Mouse (Mus musculus) ES-E14 (cell line): ENCODE results near the gene D630023F18Rik. TPM values are rescaled to one million over a fixed set of nuclear protein-coding genes. Genes with fewer than 3 reads are reported as not detected.

Source experiments
- DNase-seq: peaks from one replicate; pipeline ENCODE4 v3.0.0-alpha.2; 2013; ENCODE audit warnings: low read depth, low spot score
- H3K27ac ChIP-seq: 2 replicates; pipeline ENCODE4 v1.5.1; 2012; ENCODE audit warnings: low read depth, mild to moderate bottlenecking, low read length, moderate library complexity, mixed read lengths; ENCODE audit not compliant: poor library complexity, insufficient read depth, severe bottlenecking
- H3K36me3 ChIP-seq: 2 replicates; pipeline ENCODE4 v1.6.1; 2012; ENCODE audit warnings: mild to moderate bottlenecking, low read length, moderate library complexity, mixed read lengths; ENCODE audit not compliant: control insufficient read depth, poor library complexity, insufficient read depth, severe bottlenecking
- H3K4me1 ChIP-seq, 2 experiments: fragments of 150-350 bp in 1 of 2; sonication (generic) in 1 of 2; 2 replicates each; pipeline ENCODE4 v1.6.1; 2012; ENCODE audit warnings: low read length in 2 of 2, mild to moderate bottlenecking in 1 of 2, mixed read lengths in 1 of 2; ENCODE audit not compliant: control insufficient read depth in 2 of 2, insufficient read depth in 2 of 2, poor library complexity in 1 of 2
- H3K4me3 ChIP-seq, 2 experiments: fragments of 150-350 bp in 1 of 2; sonication (generic) in 1 of 2; 2 replicates each; pipeline ENCODE4 v1.5.1; 2012; ENCODE audit warnings: low read length in 2 of 2, low read depth in 1 of 2, mild to moderate bottlenecking in 1 of 2, mixed read lengths in 1 of 2; ENCODE audit not compliant: insufficient read depth in 1 of 2, poor library complexity in 1 of 2, severe bottlenecking in 1 of 2
- H3K9ac ChIP-seq: 2 replicates; pipeline ENCODE4 v1.6.1; 2012; ENCODE audit warnings: low read depth, mild to moderate bottlenecking, low read length, mixed read lengths; ENCODE audit not compliant: poor library complexity, insufficient read depth, severe bottlenecking
- H3K9me3 ChIP-seq: fragments of 150-350 bp; sonication (generic); 2 replicates; pipeline ENCODE4 v1.6.1; 2012; ENCODE audit warnings: low read depth, mild to moderate bottlenecking, low read length; ENCODE audit not compliant: control insufficient read depth, insufficient read depth
- CHD2 ChIP-seq: IDR thresholded peaks from 2 replicates; pipeline ENCODE4 v1.6.1; 2014; ENCODE audit warnings: mild to moderate bottlenecking, low read depth, low read length, inconsistent platforms
- HCFC1 ChIP-seq: IDR thresholded peaks from 2 replicates; pipeline ENCODE4 v1.6.1; 2012; ENCODE audit warnings: low read length, inconsistent platforms, borderline replicate concordance; ENCODE audit not compliant: insufficient read depth
- MAFK ChIP-seq: IDR thresholded peaks from 2 replicates; pipeline ENCODE4 v1.6.1; 2014; ENCODE audit warnings: mild to moderate bottlenecking, low read depth, low read length, inconsistent platforms; ENCODE audit not compliant: insufficient read depth
- ZC3H11A ChIP-seq: IDR thresholded peaks from 2 replicates; pipeline ENCODE4 v1.6.1; 2012; ENCODE audit warnings: low read depth, mild to moderate bottlenecking, inconsistent platforms, low read length, borderline replicate concordance
- ZNF384 ChIP-seq: IDR thresholded peaks from 2 replicates; pipeline ENCODE4 v1.6.1; 2012; ENCODE audit warnings: low read depth, low read length, inconsistent platforms
- in situ Hi-C, 2 experiments: fragments of 600-800 bp; cut with MboI; formaldehyde crosslinking; loops; one replicate each; pipeline ENCODE4 v1.15.1; 2025; ENCODE audit warnings: low sequenced_read_pairs in 2 of 2, inconsistent platforms in 1 of 2; ENCODE audit not compliant: unreplicated experiment in 2 of 2
- total RNA-seq: library from RNA; depleted of rRNA; stranded (reverse); fragments of 300-350 nt; gene quantifications from 2 replicates; pipeline ENCODE4 v1.2.3, GENCODE M21; 2012

D630023F18Rik gene
- total RNA-seq, 1 experiment, result 4.7 TPM

DNA sequence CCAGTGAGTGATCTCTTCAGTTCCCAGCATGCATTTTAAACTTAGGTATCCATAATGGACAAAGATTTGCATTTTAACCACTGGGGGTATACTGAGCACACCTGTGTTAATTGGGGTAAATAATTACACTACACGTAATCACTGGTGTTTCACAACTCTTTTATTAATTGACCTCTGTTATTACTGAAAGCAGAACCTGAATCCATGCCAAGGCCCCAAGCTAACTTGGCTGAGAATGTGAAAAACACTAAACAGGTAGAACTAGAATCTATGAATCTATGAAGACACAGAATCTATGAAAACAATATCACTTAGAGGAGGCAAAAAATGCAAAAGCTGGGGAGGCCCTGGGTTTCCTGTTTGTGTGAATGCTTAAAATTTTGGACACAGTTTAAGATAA lies 44.5 kb upstream of the D630023F18Rik start:
- Histone ChIP-seq H3K4me3 (no peak overlapping the region), H3K4me1 (no peaks in the 10 kb centered on the region), H3K9me3 (no peaks in the 10 kb centered on the region), H3K9ac (no peak overlapping the region), H3K27ac (no peak overlapping the region), H3K36me3 (peaks cover 25% of the 10 kb centered on the region)
- in situ Hi-C loops, result no loop called here
- no peak for DNase-seq
- TF ChIP-seq ZNF384 (no peak), HCFC1 (no peak), MAFK (no peak), CHD2 (no peak), ZC3H11A (no peak)

DNA sequence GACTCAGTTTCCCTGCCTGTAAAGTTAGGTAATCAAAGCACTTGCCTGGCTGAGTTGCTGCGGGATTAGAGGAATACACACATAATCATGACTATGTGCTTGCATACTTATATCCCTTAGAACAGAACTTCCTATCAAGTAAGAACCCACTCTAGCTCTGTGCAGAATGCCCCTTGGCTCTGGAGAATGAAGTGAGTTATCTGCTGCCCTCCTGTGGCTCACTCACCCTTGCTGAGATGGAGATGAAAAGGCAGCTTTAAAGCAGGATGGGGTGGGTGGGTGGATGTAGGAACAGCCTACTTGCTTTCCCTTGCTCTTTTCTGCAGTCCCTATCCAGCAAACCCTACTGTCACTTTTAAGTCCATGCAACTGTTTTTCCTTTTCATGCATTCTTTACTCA lies 39.2 kb upstream of the D630023F18Rik start:
- Histone ChIP-seq H3K9ac (no peak overlapping the region), H3K4me3 (no peak overlapping the region), H3K9me3 (no peaks in the 10 kb centered on the region), H3K4me1 (no peaks in the 10 kb centered on the region), H3K36me3 (peaks cover 27% of the 10 kb centered on the region), H3K27ac (no peak overlapping the region)
- in situ Hi-C loops, result no loop called here
- no peak for DNase-seq
- TF ChIP-seq HCFC1, result no peak
- TF ChIP-seq ZC3H11A, result no peak
- no peak for TF ChIP-seq CHD2
- no peak for TF ChIP-seq ZNF384
- TF ChIP-seq MAFK, result no peak

DNA sequence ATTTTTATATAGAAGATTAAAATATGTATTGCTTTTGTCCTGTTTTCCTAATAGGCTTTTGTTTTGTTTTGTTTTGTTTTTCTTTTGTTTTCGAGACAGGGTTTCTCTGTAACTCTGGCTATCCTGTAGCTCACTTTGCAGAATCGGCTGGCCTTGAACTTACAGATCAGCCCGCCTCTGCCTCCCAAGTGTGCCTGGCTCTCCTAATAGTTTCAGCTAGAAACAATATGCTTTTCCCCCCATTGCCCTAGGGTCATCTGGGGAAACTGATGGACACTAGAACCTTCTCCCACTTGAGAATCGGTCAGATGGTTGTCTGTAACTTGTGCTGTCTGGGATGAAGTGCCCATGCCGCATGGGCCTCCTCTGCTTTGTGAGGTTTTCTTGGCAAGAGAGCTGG lies 33.1 kb upstream of the D630023F18Rik start:
- in situ Hi-C loops, result no loop called here
- Histone ChIP-seq H3K9me3 (no peaks in the 10 kb centered on the region), H3K27ac (no peak overlapping the region), H3K36me3 (peaks cover 6% of the 10 kb centered on the region), H3K9ac (no peak overlapping the region), H3K4me1 (no peaks in the 10 kb centered on the region), H3K4me3 (no peak overlapping the region)
- DNase-seq, result no peak
- TF ChIP-seq ZNF384, result no peak
- TF ChIP-seq HCFC1, result no peak
- TF ChIP-seq CHD2, result no peak
- TF ChIP-seq MAFK, result no peak
- TF ChIP-seq ZC3H11A, result no peak

DNA sequence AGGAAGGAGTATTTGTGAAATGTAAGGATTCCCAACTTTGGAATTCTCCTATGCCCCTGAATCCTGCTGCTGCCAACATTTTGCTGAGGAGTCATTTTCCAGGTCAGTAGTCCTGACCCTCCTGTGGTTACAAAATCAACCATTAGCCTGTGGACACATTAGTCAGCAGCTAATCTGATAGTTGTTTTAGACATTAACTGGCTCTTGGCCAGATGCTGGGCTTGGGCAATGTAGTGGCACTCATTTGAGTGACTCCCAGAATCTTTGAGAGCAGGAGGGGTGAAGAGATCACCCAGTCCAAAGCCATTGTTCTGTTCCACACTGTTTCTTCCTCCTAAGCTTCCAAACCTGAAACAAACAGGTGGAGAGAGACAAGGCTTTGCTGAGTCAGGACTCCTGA lies 31.8 kb upstream of the D630023F18Rik start:
- Histone ChIP-seq H3K4me1 (no peaks in the 10 kb centered on the region), H3K9me3 (no peaks in the 10 kb centered on the region), H3K9ac (no peak overlapping the region), H3K27ac (no peak overlapping the region), H3K36me3 (peaks cover 2% of the 10 kb centered on the region), H3K4me3 (no peak overlapping the region)
- DNase-seq, result no peak
- no peak for TF ChIP-seq CHD2
- no peak for TF ChIP-seq HCFC1
- TF ChIP-seq ZC3H11A, result no peak
- TF ChIP-seq MAFK, result no peak
- TF ChIP-seq ZNF384, result no peak
- in situ Hi-C loops, result no loop called here

- Histone ChIP-seq H3K9me3 (no peaks in the 10 kb centered on the region), H3K27ac (no peak overlapping the region), H3K4me1 (no peaks in the 10 kb centered on the region), H3K36me3 (no peaks in the 10 kb centered on the region), H3K4me3 (no peak overlapping the region), H3K9ac (no peak overlapping the region)
- TF ChIP-seq ZNF384, result no peak
- TF ChIP-seq CHD2, result no peak
- no peak for TF ChIP-seq MAFK
- TF ChIP-seq HCFC1, result no peak
- no peak for TF ChIP-seq ZC3H11A
- no peak for DNase-seq
- in situ Hi-C loops, result no loop called here
Measured at GRCm38 (mm10) chr1:65147971-65148370, 25.0 kb upstream of the D630023F18Rik start.
